Mouse (Mus musculus): ENCODE measurements at regions not wholly inside any gene's neighbourhood (a gene's known extent, or its start where the extent isn't known, plus 50 kb on each side); places are given as distances from the start of the nearest gene placed in this dataset.

DNA sequence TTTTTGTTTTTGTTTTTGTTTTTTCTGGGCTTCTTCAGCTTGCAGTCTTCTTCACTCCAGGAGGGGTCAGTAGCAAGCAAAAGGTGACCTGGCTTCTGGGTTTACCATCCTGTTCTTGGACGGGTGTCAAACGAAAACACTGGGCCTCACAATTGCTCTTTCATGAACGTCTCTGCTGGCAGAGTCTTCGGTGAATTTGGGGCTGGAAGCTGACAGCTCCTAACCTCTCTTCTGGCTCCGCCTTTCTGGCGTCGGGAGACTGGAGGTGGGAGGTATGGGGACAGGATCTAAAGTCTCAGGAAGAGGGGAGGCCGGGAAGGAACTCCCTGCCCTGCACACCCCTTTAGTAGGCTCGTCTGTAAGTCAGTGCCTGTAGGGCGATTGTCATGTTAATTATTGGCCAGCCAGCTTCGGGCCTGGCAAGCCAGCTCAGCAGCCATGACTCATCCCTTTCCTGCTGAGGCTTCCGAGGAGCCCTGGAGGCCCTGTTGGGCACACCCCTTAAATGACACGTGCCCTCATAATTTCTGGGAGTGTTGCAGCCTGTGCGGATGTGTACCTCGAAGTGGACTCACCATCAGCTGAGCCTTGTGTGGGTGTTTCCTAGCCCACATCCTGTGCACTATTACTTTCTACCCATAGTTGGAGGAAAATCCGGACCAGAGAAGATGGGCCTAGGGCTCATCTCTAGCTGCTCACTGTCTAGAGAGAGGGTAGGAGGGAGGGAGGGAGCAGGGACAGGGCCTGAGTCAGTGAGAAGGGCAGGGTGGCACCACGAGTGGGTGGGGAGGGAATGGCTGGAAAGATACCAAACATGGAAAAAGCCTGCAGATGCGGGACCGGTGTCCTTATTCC, 65.6 kb upstream of the Sertad2 start:
- no peak for TF ChIP-seq CTCF (IDR thresholded peaks at IDR 0.05; ENCODE audit: borderline replicate concordance, control insufficient read depth, extremely low read depth, insufficient read depth, low read length, poor library complexity)
- no peak for TF ChIP-seq POLR2A (IDR thresholded peaks at IDR 0.05; ENCODE audit: control insufficient read depth, extremely low read depth, insufficient read depth, low read length, poor library complexity)
